Mouse (Mus musculus) embryonic facial prominence, embryonic 11.5 days (tissue): ENCODE results near the gene Tusc2. TPM values are rescaled to one million over a fixed set of nuclear protein-coding genes. Genes with fewer than 3 reads are reported as not detected.

Experiments
- ATAC-seq: fragments of 200-750 bp; cut with Nextera tagmentation; replicated peaks from 2 replicates; pipeline ENCODE4 v1.8.0; 2017; ENCODE audit warnings: low read depth; ENCODE audit not compliant: insufficient number of reproducible peaks, low FRiP score, low TSS enrichment
- DNase-seq: peaks from one replicate; pipeline ENCODE4 v3.0.0-alpha.2; 2015; ENCODE audit warnings: low spot score
- H3K27ac ChIP-seq: fragments of 300-500 bp; sonication (generic); replicated peaks from 2 replicates; pipeline ENCODE4 v1.5.1; 2014; ENCODE audit warnings: mild to moderate bottlenecking, low read depth, low read length, control low read depth
- H3K27me3 ChIP-seq: fragments of 300-500 bp; sonication (generic); 2 replicates; pipeline ENCODE4 v1.6.1; 2014; ENCODE audit warnings: mild to moderate bottlenecking, low read length, moderate library complexity, mixed read lengths; ENCODE audit not compliant: control insufficient read depth, insufficient read depth
- H3K36me3 ChIP-seq: fragments of 300-500 bp; sonication (generic); replicated peaks from 2 replicates; pipeline ENCODE4 v1.6.1; 2014; ENCODE audit warnings: low read depth, mild to moderate bottlenecking, low read length, moderate library complexity, mixed read lengths; ENCODE audit not compliant: control insufficient read depth, insufficient read depth
- H3K4me1 ChIP-seq: fragments of 300-500 bp; sonication (generic); 2 replicates; pipeline ENCODE4 v1.6.1; 2014; ENCODE audit warnings: low read length, mixed read lengths; ENCODE audit not compliant: control insufficient read depth, insufficient read depth
- H3K4me2 ChIP-seq: fragments of 300-500 bp; sonication (generic); 2 replicates; pipeline ENCODE4 v1.6.1; 2014; ENCODE audit warnings: low read depth, mild to moderate bottlenecking, control low read depth, low read length, moderate library complexity
- H3K4me3 ChIP-seq: fragments of 300-500 bp; sonication (generic); 2 replicates; pipeline ENCODE4 v1.5.1; 2014; ENCODE audit warnings: low read depth, low read length, control low read depth
- H3K9ac ChIP-seq: fragments of 300-500 bp; sonication (generic); replicated peaks from 2 replicates; pipeline ENCODE4 v1.6.1; 2014; ENCODE audit warnings: mild to moderate bottlenecking, control low read depth, low read length
- H3K9me3 ChIP-seq: fragments of 300-500 bp; sonication (generic); replicated peaks from 2 replicates; pipeline ENCODE4 v1.6.1; 2016; ENCODE audit warnings: mild to moderate bottlenecking, low read length, inconsistent platforms, mixed read lengths; ENCODE audit not compliant: control insufficient read depth
- WGBS: fragments of 180-500 bp; shearing (Covaris S2); extraction: QIAGEN DNeasy Blood & Tissue Kit; methylation state at CpG from one replicate; pipeline ENCODE4 v1.1.7; 2014; 5-methylcytosine and 5-hydroxymethylcytosine counted together
- polyA plus RNA-seq: library from polyadenylated mRNA; unstranded; fragments of >200 nt; fragmentation: Nextera tagmentation; extraction: Ambion mirVana; gene quantifications from 2 replicates; pipeline ENCODE4 v1.2.1, GENCODE M21; 2014

The Tusc2 gene
- polyA plus RNA-seq, 1 experiment from 2014 or later, result 68.5 TPM

- WGBS, result 77% methylated on average over 3 of the region's 3 CpGs
- Histone ChIP-seq H3K9me3 (no peaks in the 10 kb centered on the region), H3K27me3 (no peaks in the 10 kb centered on the region), H3K27ac (no peak within 1 kb of the TSS; the same call in 1 of the 2 replicates), H3K4me3 (no peak within 1 kb of the TSS), H3K9ac (no peak within 1 kb of the TSS; the same call in 1 of the 2 replicates), H3K4me2 (no peak within 1 kb of the TSS), H3K36me3 (peaks cover 3% of the 10 kb centered on the region; the same call in 1 of the 2 replicates), H3K4me1 (no peaks in the 10 kb centered on the region; the same call in 1 of the 2 replicates)
- ATAC-seq, result no peak
- no peak for DNase-seq
Measured at GRCm38 (mm10) chr9:107578587-107578986, 15.5 kb downstream of the Tusc2 start, which contains the start of gene Naa80. TSS of gene Naa80 (plus strand) at chr9:107578887.

GRCm38 (mm10) chr9:107579023-107579900 is 16.2 kb downstream of the Tusc2 start:
- Histone ChIP-seq H3K36me3 (peaks cover 3% of the 10 kb centered on the region; the same call in 1 of the 2 replicates), H3K27ac (no peak overlapping the region; the same call in 1 of the 2 replicates), H3K27me3 (no peaks in the 10 kb centered on the region), H3K9ac (no peak overlapping the region; the same call in 1 of the 2 replicates), H3K4me2 (no peak overlapping the region), H3K4me3 (no peak overlapping the region), H3K4me1 (no peaks in the 10 kb centered on the region; the same call in 1 of the 2 replicates), H3K9me3 (no peaks in the 10 kb centered on the region)
- DNase-seq (no peak), ATAC-seq (no peak)
- 93% methylated on average over 14 of the region's 14 CpGs for WGBS

GRCm38 (mm10) chr9:107580501-107581317 is 17.7 kb downstream of the Tusc2 start, which contains the start of gene Hyal3:
TSS of gene Hyal3 (plus strand) at chr9:107580818.
- Histone ChIP-seq H3K4me3 (peak within 1 kb of the TSS; percentile 57), H3K9me3 (no peaks in the 10 kb centered on the region), H3K36me3 (no peaks in the 10 kb centered on the region), H3K27me3 (no peaks in the 10 kb centered on the region), H3K4me1 (no peaks in the 10 kb centered on the region; the same call in 1 of the 2 replicates), H3K4me2 (peak within 1 kb of the TSS; percentile 88), H3K9ac (peak within 1 kb of the TSS; percentile 75), H3K27ac (peak within 1 kb of the TSS; percentile 81)
- under 1% methylated on average over 32 of the region's 32 CpGs for WGBS
- DNase-seq (peak; percentile 91), ATAC-seq (peak; percentile 60)

GRCm38 (mm10) chr9:107581584-107581983 is 18.5 kb downstream of the Tusc2 start:
- no peaks in the 10 kb centered on the region for H3K9me3 ChIP-seq
- no peak for ATAC-seq
- DNase-seq, result no peak
- no peaks in the 10 kb centered on the region for H3K27me3 ChIP-seq
- no peaks in the 10 kb centered on the region; the same call in 1 of the 2 replicates for H3K4me1 ChIP-seq
- H3K4me2 ChIP-seq, result peak overlapping the region; percentile 88
- peak overlapping the region; percentile 57 for H3K4me3 ChIP-seq
- 69% methylated on average over 4 of the region's 4 CpGs for WGBS
- H3K9ac ChIP-seq, result peak overlapping the region; percentile 75; the same call in 1 of the 2 replicates
- H3K36me3 ChIP-seq, result no peaks in the 10 kb centered on the region
- 0 out of 2 replicates have a peak overlapping the region, but pooled peaks have one; percentile 81 for H3K27ac ChIP-seq

- 90% methylated on average over 7 of the region's 7 CpGs for WGBS
- no peaks in the 10 kb centered on the region for H3K27me3 ChIP-seq
- DNase-seq, result no peak
- H3K36me3 ChIP-seq, result no peaks in the 10 kb centered on the region
- H3K4me2 ChIP-seq, result no peak overlapping the region
- no peak overlapping the region for H3K4me3 ChIP-seq
- no peak overlapping the region for H3K27ac ChIP-seq
- H3K9ac ChIP-seq, result no peak overlapping the region; the same call in 1 of the 2 replicates
- no peaks in the 10 kb centered on the region; the same call in 1 of the 2 replicates for H3K4me1 ChIP-seq
- no peaks in the 10 kb centered on the region for H3K9me3 ChIP-seq
- ATAC-seq, result no peak
Measured at GRCm38 (mm10) chr9:107582509-107583062, 19.5 kb downstream of the Tusc2 start.

GRCm38 (mm10) chr9:107583174-107583573 is 20.1 kb downstream of the Tusc2 start:
- Histone ChIP-seq H3K4me2 (no peak overlapping the region), H3K27me3 (no peaks in the 10 kb centered on the region), H3K27ac (no peak overlapping the region), H3K9me3 (no peaks in the 10 kb centered on the region), H3K36me3 (no peaks in the 10 kb centered on the region), H3K4me3 (no peak overlapping the region), H3K4me1 (peaks cover under 1% of the 10 kb centered on the region), H3K9ac (no peak overlapping the region)
- DNase-seq (no peak), ATAC-seq (no peak)
- 90% methylated on average over 14 of the region's 14 CpGs for WGBS

- Histone ChIP-seq H3K4me3 (no peak overlapping the region), H3K9me3 (no peaks in the 10 kb centered on the region), H3K4me2 (no peak overlapping the region), H3K9ac (no peak overlapping the region), H3K27me3 (no peaks in the 10 kb centered on the region), H3K27ac (no peak overlapping the region), H3K4me1 (peaks cover 3% of the 10 kb centered on the region), H3K36me3 (peaks cover 5% of the 10 kb centered on the region)
- DNase-seq (no peak), ATAC-seq (no peak)
- WGBS, result 91% methylated on average over 5 of the region's 5 CpGs
Measured at GRCm38 (mm10) chr9:107586504-107586903, 23.4 kb downstream of the Tusc2 start.
